ENCODE assay signal across 8 mouse cellular contexts in the genomic region with DNA sequence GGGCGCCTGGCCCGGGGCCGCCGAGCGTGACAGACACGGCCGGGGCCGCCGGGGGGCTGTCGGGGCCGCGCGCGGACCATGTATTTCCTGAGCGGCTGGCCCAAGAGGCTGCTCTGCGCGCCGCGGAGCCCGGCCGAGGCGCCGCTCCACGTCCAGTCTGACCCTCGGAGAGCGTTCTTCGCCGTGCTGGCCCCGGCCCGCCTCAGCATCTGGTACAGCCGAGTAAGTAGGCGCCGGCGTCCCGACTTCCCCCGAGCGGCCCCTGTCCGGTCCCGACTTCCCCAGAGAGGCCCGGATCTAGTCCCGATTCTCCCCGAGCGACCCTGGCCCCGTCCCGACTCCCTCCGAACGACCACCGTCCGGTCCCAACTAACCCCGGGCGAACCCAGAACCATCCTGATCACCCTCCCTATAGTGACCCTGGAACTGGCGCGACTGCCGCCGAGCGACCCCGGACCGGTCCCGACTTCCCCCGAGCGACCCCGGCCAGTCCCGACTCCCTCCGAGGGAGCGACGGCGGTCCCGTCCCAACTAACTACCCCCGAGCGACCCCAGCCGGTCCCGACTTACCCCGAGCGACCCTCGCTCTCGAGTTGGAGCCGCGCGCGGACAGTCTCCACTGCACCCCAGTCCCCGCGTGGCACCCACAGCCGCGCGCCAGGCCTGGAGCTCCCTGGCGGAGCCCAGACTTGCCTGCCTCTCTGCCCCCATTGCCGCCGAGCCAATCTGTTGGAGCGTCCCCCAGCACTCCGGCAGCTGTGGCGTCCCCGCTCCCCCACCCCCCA. TPM values are rescaled to one million over a fixed set of nuclear protein-coding genes. Genes with fewer than 3 reads are reported as not detected.
DNase-seq lines count a peak whose midpoint lies in the region; ATAC-seq and TF ChIP-seq lines count a peak whose summit lies in the region.

No protein-coding gene starts in this region.

- TF ChIP-seq CTCF in midbrain, postnatal 0 days (IDR thresholded peaks at IDR 0.05): no peak

- no peaks in the 10 kb centered on the region for H3K27me3 ChIP-seq in intestine, embryonic 16.5 days (replicated peaks; ENCODE audit: control insufficient read depth, insufficient read depth, low read length)
- no peaks in the 10 kb centered on the region for H3K27me3 ChIP-seq in limb, embryonic 15.5 days
- no peaks in the 10 kb centered on the region for H3K27me3 ChIP-seq in midbrain, postnatal 0 days (ENCODE audit: insufficient read depth, low read length)

- H3K9ac ChIP-seq in intestine, embryonic 16.5 days (ENCODE audit: low read depth, low read length): peak overlapping the region; percentile 96
- peak overlapping the region; percentile 90 for H3K9ac ChIP-seq in limb, embryonic 15.5 days
- H3K9ac ChIP-seq in midbrain, postnatal 0 days (replicated peaks; ENCODE audit: low read length, poor library complexity, severe bottlenecking): peak overlapping the region; percentile 86

- H3K4me2 ChIP-seq in intestine, embryonic 16.5 days (ENCODE audit: low read depth, low read length): peak overlapping the region; percentile 66
- H3K4me2 ChIP-seq in limb, embryonic 15.5 days: peak overlapping the region; percentile 63
- H3K4me2 ChIP-seq in midbrain, postnatal 0 days (ENCODE audit: low read depth, low read length, poor library complexity, severe bottlenecking): peak overlapping the region; percentile 83

- ATAC-seq in intestine, embryonic 16.5 days: peak; percentile 72
- peak; percentile 56 for ATAC-seq in limb, embryonic 15.5 days (ENCODE audit: insufficient number of reproducible peaks, low FRiP score, low TSS enrichment, low read depth)
- peak; percentile 77 for ATAC-seq in midbrain, postnatal 0 days (ENCODE audit: low FRiP score)

- H3K27ac ChIP-seq in intestine, embryonic 16.5 days (ENCODE audit: low read length): peak overlapping the region; percentile 95
- H3K27ac ChIP-seq in limb, embryonic 15.5 days: peak overlapping the region; percentile 95
- peak overlapping the region; percentile 88 for H3K27ac ChIP-seq in midbrain, postnatal 0 days (ENCODE audit: low read depth, low read length)

- no peaks in the 10 kb centered on the region for H3K9me3 ChIP-seq in intestine, embryonic 16.5 days (ENCODE audit: control insufficient read depth, low read length)
- H3K9me3 ChIP-seq in limb, embryonic 15.5 days: no peaks in the 10 kb centered on the region
- H3K9me3 ChIP-seq in midbrain, postnatal 0 days (ENCODE audit: low read length): no peaks in the 10 kb centered on the region

- no peaks in the 10 kb centered on the region for H3K36me3 ChIP-seq in intestine, embryonic 16.5 days (ENCODE audit: control insufficient read depth, insufficient read depth, low read length)
- no peaks in the 10 kb centered on the region for H3K36me3 ChIP-seq in limb, embryonic 15.5 days
- no peaks in the 10 kb centered on the region for H3K36me3 ChIP-seq in midbrain, postnatal 0 days (ENCODE audit: insufficient read depth, low read length)

- peak; percentile 26 to 71 for DNase-seq in urinary bladder, adult 18-20 months (ENCODE audit: low spot score in 2 of 2)
- no peak for DNase-seq in urinary bladder, postnatal 10 days (ENCODE audit: low spot score)
- DNase-seq in cerebellum, postnatal 4 days (ENCODE audit: low spot score in 2 of 2): peak; percentile 35 to 46
- DNase-seq in gastrocnemius, postnatal 10 days: peak; percentile 67
- DNase-seq in midbrain, postnatal 0 days (ENCODE audit: low spot score): peak; percentile 28
- peak; percentile 73 for DNase-seq in testis, postnatal 10 days (ENCODE audit: low spot score)

- peak overlapping the region; percentile 91 for H3K4me3 ChIP-seq in intestine, embryonic 16.5 days (ENCODE audit: low read length)
- H3K4me3 ChIP-seq in limb, embryonic 15.5 days: peak overlapping the region; percentile 89
- H3K4me3 ChIP-seq in midbrain, postnatal 0 days (ENCODE audit: low read depth, low read length): peak overlapping the region; percentile 68

- WGBS in intestine, embryonic 16.5 days: under 1% methylated on average over 90 of the region's 92 CpGs
- under 1% methylated on average over 91 of the region's 92 CpGs for whole genome bisulfite sequencing in limb, embryonic 15.5 days
- WGBS in midbrain, postnatal 0 days: under 1% methylated on average over 59 of the region's 92 CpGs

- H3K4me1 ChIP-seq in intestine, embryonic 16.5 days (ENCODE audit: control insufficient read depth, insufficient read depth, low read length): peaks cover 16% of the 10 kb centered on the region
- H3K4me1 ChIP-seq in limb, embryonic 15.5 days: peaks cover 19% of the 10 kb centered on the region; the same call in 1 of the 2 replicates
- no peaks in the 10 kb centered on the region; the same call in 1 of the 2 replicates for H3K4me1 ChIP-seq in midbrain, postnatal 0 days (ENCODE audit: insufficient read depth, low read length)

RNA-seq across cellular contexts. Expression of a gene that starts 0.6 kb away (rescaled TPM):
- total RNA-seq in gastrocnemius, postnatal 10 days (2021): 10 to 100 TPM; 28.8 to 36.9 TPM
- polyA plus RNA-seq in intestine, embryonic 16.5 days (2015; fragmentation: Nextera tagmentation; extraction: Ambion mirVana): 8.0 and 9.0 TPM in 2 replicates
- polyA plus RNA-seq in limb, embryonic 15.5 days (2015; fragmentation: Nextera tagmentation; extraction: Ambion mirVana): 16.1 and 19.8 TPM in 2 replicates
- 37.4 and 45.9 TPM in 2 replicates for total RNA-seq in midbrain, postnatal 0 days (2014; rRNA removed)
- polyA plus RNA-seq in midbrain, postnatal 0 days (2015; fragmentation: Nextera tagmentation; extraction: Ambion mirVana): 10.7 and 13.8 TPM in 2 replicates
